Mouse (Mus musculus) T-cell, adult 2 months (primary cell): Measurements from ENCODE around the gene Actn3.
"Not testable (repeated sequence)": the region's sequence is repeated elsewhere in the genome, so short reads cannot be mapped to it uniquely, and the experiment has no call there.

Experiments
- DNase-seq: peaks from one replicate; pipeline ENCODE4 v3.0.0; 2022; ENCODE audit warnings: low spot score

Actn3 gene

GRCm38 (mm10) chr19:4877785-4878184, at the start of gene Actn3:
Gene Actn3 (minus strand): TSS chr19:4877909.
- DNase-seq, result no peak

GRCm38 (mm10) chr19:4925121-4925860, 47.6 kb upstream of the Actn3 start:
- no peak for DNase-seq

GRCm38 (mm10) chr19:4919652-4920051, 41.9 kb upstream of the Actn3 start:
- no peak for DNase-seq

GRCm38 (mm10) chr19:4916827-4917226, 39.1 kb upstream of the Actn3 start:
- no peak for DNase-seq

GRCm38 (mm10) chr19:4915924-4916603, 38.4 kb upstream of the Actn3 start:
- DNase-seq, result no peak

GRCm38 (mm10) chr19:4909376-4909775, 31.7 kb upstream of the Actn3 start:
- no peak for DNase-seq

GRCm38 (mm10) chr19:4908107-4908506, 30.4 kb upstream of the Actn3 start:
- peak; percentile 36 for DNase-seq

GRCm38 (mm10) chr19:4905979-4906794, 28.5 kb upstream of the Actn3 start, which contains the start of gene Bbs1:
Gene Bbs1 (minus strand): TSS chr19:4906628.
- peak; percentile 81 for DNase-seq

GRCm38 (mm10) chr19:4899888-4900287, 22.2 kb upstream of the Actn3 start:
- DNase-seq, result no peak

GRCm38 (mm10) chr19:4898972-4899371, 21.3 kb upstream of the Actn3 start:
- no peak for DNase-seq

- DNase-seq, result no peak
Observed at GRCm38 (mm10) chr19:4896780-4897520, 19.2 kb upstream of the Actn3 start.

- no peak for DNase-seq
Observed at GRCm38 (mm10) chr19:4891798-4892197, 14.1 kb upstream of the Actn3 start.

- DNase-seq, result no peak
Observed at GRCm38 (mm10) chr19:4889791-4890190, 12.1 kb upstream of the Actn3 start.

- DNase-seq, result no peak
Observed at GRCm38 (mm10) chr19:4883961-4884360, 6.3 kb upstream of the Actn3 start.

- no peak for DNase-seq
Observed at GRCm38 (mm10) chr19:4879324-4879703, 1.6 kb upstream of the Actn3 start.

- peak; percentile 91 for DNase-seq
Observed at GRCm38 (mm10) chr19:4878405-4879323, 955 bp upstream of the Actn3 start, which contains the start of gene Zdhhc24. Gene Zdhhc24 (plus strand): TSS chr19:4878668.

- DNase-seq, result no peak
Observed at GRCm38 (mm10) chr19:4876755-4877154, 954 bp downstream of the Actn3 start.

- DNase-seq, result no peak
Observed at GRCm38 (mm10) chr19:4876241-4876640, 1.5 kb downstream of the Actn3 start.

- DNase-seq, result not testable (repeated sequence)
Observed at GRCm38 (mm10) chr19:4874613-4875012, 3.1 kb downstream of the Actn3 start.

- DNase-seq, result peak; percentile 47
Observed at GRCm38 (mm10) chr19:4865147-4865546, 12.6 kb downstream of the Actn3 start.

- DNase-seq, result no peak
Observed at GRCm38 (mm10) chr19:4863048-4863447, 14.7 kb downstream of the Actn3 start.
